Mouse (Mus musculus) liver, embryonic 14.5 days (tissue): ENCODE measurements around the gene Sde2.

Experiments used
- CTCF ChIP-seq: IDR thresholded peaks from 2 replicates; pipeline ENCODE4 v1.5.1; 2016; ENCODE audit warnings: antibody characterized with exemption, low read depth, control low read depth
- EP300 ChIP-seq: IDR thresholded peaks from 2 replicates; pipeline ENCODE4 v1.6.1; 2016; ENCODE audit warnings: antibody characterized with exemption, low read depth

DNA sequence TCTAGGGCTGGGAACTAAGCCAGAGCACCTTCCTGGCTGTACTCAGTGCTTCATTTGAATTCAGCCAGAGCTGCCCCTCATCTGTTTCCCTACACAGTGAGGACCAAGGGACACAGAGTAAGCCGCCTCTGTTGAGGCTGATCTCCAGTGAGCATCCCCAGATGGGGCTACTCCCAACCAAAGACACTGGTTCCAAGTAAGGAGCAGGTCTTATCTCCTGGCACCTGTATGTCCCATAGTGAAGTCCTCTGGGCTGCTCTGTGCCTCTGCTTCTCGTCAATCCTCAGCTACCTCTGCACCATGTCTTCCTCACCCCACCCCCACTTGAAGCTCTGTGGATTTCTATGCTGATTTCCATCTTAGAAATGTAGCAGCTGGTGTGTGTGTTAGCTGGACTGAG lies 32.9 kb upstream of the Sde2 start:
- TF ChIP-seq CTCF (no peak), EP300 (peak; percentile 78)
